Mouse (Mus musculus) gonadal fat pad, adult 2 months (tissue): ENCODE measurements around the gene Tm6sf2. TPM values are rescaled to one million over a fixed set of nuclear protein-coding genes. Genes with fewer than 3 reads are reported as not detected.
A peak's percentile ranks its signal among the peaks of the same experiment; 100 is the strongest.
"Not testable (repeated sequence)": the region's sequence is repeated elsewhere in the genome, so short reads cannot be mapped to it uniquely, and the experiment has no call there.

ENCODE experiments used
- DNase-seq: peaks from one replicate; pipeline ENCODE4 v3.0.0-alpha.2; 2012; ENCODE audit warnings: low read depth
- polyA plus RNA-seq: library from polyadenylated mRNA; depleted of rRNA; stranded (reverse); fragments of >200 nt; gene quantifications from 2 replicates; pipeline ENCODE4 v1.2.3, GENCODE M21; 2012; rRNA removed

The Tm6sf2 gene
- polyA plus RNA-seq: 1.1 and 2.1 TPM in 2 replicates

DNA sequence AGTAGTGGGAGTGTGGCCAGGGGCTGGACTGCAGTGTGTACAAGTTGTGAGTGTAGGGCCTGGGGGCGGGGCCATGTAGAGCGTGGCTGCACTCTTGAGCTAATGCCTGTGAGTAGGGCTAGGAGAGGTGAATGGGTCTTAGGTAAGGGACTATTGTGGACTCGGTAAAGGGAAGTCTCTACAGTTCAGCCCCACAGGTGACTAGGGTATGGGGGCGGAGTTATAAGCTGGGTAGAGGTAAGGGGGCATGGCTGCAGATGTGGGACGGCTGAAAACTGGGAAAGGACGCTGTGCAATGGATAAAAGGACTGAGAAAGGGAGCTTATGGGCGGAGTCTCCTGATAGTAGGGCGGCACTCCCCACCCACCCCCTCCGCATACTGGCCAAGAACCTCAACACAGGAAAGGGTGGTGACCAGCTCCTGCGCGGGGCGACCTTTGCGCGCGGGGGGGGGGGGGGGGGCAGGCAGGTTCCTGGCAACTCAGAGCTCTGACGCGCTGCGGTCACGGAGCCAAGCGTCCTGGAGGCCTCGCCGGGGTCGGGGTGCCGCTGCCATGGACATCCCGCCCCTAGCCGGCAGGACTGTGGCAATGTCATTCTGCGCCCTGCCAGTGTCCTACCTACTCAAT lies at the start of gene Tm6sf2:
TSS of gene Tm6sf2 (plus strand) at position 484 of the 629 bp plus-strand sequence.
- DNase-seq: no peak

DNA sequence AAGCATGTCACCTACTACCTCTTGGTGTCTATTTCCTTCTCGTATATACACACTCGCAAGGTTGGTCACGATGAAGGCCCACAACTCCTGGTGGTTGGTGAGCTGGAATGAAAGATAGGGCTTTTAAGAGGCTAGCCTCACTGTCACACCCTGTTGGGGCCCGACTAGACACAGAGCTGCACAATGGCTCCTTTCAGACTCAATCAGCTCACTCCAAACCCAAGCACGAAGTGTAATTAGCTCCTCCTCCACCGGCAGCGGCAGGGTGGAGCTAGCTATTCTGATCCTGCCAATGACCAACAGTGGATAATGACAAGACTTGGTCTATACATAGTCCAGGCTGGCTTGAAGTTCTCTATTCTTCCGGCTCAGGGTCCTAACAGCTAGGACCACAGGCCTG lies 49.1 kb upstream of the Tm6sf2 start:
- no peak for DNase-seq

GRCm38 (mm10) chr8:70026151-70026550 lies 46.6 kb upstream of the Tm6sf2 start:
- no peak for DNase-seq

DNA sequence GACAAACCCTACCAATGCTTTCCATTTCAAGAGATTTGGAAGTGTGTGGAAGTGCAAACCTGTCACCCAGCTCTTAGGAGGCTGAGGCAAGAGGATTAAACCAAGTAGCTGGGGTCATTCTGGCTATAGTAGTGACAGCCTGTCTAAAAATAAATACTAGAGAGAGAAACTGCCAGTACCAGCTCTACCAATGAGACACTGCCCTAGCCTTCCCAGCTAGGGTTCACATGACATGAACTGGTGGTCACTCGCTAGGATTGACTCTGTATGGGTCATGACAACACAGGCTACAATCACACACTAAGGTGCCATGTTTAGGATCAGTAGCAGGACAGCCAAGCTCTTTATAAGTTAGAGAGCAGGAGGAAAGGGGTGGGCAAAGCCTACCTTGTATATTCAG lies 42.5 kb upstream of the Tm6sf2 start:
- no peak for DNase-seq

DNA sequence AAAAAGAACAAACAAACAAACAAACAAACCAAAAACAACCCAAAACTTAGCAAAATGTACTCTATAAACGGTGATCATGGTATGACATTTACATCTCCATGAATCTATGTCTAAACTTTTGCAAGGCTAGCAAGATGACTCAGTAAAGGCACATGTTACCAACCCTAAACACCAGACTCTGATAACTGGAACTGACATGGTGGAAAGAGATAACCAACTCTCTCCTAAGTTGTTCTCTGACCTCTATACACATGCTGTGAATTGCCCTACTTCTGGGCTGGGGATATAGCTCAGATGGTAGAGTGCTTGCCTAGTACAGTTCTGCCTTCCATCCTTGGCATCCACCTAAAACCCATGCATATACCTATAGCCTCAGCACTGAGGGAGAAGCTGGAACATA lies 34.7 kb upstream of the Tm6sf2 start:
- DNase-seq: no peak

- no peak for DNase-seq
These were observed 30.7 kb upstream of the Tm6sf2 start for GRCm38 (mm10) chr8:70041885-70042546.

GRCm38 (mm10) chr8:70042583-70043455 lies 29.9 kb upstream of the Tm6sf2 start, which contains the start of the genes Mau2 and Sugp1:
TSS of gene Mau2 (minus strand) at chr8:70042734.
TSS of gene Sugp1 (plus strand) at chr8:70042813.
- peak; percentile 68 for DNase-seq

DNA sequence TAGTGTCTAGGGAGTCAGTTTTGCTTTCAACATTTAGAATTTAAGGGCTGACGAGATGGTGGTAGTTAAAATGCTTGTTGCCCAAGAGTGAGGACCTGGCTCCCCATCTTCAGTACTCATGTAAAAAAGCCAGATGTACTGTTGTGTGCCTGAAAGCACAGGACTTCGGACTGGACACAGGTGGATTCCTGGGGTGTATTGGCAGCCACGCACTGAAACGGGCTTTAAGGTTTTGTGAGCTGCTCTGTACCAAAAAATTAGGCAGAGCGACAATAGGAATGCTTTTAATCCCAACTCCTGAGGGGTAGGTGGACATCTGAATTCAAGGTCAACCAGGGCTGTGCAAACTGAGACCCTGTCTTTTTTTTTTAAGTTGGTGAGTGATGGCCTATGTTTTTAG lies 28.7 kb upstream of the Tm6sf2 start:
- DNase-seq: no peak

GRCm38 (mm10) chr8:70049662-70050061 lies 23.1 kb upstream of the Tm6sf2 start:
- DNase-seq: no peak

DNA sequence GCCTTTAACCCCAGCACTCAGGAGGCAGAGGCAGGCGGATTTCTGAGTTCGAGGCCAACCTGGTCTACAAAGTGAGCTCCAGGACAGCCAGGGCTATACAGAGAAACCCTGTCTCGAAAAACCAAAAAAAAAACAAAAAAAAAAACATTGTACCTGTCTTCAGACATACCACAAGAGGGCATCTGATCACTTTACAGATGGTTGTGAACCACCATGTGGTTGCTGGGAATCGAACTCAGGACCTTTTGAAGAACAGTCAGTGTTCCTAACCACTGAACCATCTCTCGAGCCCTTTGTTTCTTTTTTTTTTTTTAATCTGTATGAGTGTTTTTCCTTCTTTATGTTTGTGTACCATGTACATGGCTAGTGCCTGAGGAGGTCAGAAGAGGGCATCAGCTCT lies 22.3 kb upstream of the Tm6sf2 start:
- DNase-seq: not testable (repeated sequence)

DNA sequence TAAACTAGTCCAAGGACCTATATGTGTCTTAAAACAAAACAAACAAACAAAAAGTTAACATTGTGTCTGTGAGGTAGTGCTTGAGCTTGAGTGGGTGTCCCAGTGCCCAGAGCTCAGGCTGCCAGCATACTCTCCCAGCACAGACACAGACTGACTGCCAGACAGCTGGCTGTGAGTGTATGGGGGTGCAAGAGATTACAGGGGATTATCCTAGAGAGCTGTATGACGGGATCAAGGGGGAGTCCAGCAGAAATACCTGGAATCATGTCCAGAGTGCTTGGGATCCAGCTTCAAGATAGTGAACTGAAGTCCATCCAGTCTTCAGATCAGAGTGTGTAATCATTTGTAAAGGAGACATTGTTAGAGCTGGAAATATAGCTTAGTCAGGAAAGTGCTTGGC lies 15.0 kb upstream of the Tm6sf2 start:
- no peak for DNase-seq

DNA sequence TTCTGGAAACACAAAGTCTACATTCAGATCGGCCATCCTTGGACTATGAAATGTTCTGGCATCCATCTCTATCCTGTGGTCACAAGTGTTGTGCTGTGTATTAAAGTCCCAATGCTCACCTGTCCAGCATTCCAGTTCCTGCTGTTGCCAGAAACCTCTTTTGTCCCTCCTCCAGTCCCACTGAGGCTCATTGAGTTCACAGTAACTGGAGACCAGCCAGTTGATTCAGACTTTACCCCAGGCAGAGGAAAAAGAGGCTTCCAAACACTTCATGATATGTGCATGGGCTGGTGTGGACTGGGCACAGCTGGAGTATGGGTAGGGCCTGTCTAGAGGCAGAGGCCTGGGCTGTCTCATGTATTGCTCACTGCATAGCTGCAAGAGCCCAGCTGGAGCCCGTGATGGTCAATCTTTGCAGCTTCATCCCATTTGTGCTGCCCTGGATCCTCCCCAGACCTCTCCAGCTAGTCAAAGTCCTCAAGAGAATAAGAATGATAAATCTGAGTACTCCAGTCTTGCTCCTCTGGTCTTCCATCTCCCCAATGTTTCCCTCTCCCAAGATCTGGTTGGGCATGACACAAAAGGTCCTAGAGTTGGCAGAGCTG lies 786 bp upstream of the Tm6sf2 start:
- DNase-seq: no peak

- DNase-seq: no peak
These were observed 396 bp downstream of the Tm6sf2 start for GRCm38 (mm10) chr8:70073120-70073519.

DNA sequence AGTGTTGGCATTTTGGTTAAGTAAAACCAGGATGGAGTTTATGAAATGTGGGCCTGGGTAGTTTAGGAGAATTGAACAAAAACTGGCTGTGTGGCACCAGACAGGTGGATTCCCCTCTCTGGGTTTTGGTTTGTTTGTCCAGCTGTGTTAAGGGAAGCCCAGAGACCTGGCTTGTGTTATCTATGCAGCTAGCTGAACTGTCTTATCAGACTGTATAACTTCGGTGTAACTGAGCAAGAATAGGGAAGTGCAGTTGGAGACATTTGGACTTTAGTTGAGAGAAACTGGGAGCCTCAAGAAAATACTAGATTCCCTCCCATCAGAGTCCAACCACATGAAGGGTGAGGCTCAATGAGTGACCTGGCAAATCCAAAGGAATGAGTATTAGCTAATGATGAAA lies 958 bp downstream of the Tm6sf2 start:
- DNase-seq: no peak

GRCm38 (mm10) chr8:70081976-70082375 lies 9.3 kb downstream of the Tm6sf2 start:
- no peak for DNase-seq

- no peak for DNase-seq
These were observed 10.6 kb downstream of the Tm6sf2 start, which contains the start of gene Hapln4 for GRCm38 (mm10) chr8:70083285-70083684. TSS of gene Hapln4 (plus strand) at chr8:70083457.

DNA sequence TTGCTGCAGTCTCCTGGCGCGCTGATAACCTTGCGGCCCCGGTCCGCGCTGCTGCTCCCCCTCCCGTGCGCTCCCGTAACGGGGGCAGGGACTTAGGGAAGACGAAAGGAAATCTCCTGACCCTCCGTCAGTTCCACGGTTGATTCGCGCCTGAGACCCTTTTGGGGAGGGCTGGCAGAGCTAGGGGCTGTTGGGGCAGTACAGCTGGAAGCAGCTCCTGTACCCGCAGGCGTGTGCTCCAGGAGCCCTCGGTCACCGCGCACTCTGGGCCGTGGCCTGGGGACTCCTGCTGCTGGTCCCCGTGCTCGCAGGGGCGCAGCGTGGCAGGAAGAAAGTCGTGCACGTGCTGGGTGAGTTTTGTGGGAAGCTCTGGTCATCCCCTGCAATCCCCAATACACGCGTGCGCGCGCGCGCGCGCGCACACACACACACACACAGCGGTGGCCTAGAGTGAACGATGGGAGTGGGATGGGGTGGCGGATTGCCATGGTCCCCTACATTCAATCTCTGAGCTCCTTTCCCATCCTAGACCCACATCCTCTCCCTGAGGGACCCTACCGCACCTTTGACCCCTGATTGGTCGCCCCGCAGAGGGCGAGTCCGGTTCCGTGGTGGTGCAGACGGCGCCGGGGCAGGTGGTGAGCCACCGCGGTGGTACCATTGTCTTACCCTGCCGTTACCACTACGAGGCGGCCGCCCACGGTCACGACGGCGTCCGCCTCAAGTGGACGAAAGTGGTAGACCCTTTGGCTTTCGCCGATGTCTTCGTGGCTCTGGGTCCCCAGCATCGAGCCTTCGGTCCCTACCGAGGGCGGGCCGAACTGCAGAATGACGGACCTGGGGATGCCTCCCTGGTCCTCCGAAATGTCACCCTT lies 11.7 kb downstream of the Tm6sf2 start:
- DNase-seq: no peak

DNA sequence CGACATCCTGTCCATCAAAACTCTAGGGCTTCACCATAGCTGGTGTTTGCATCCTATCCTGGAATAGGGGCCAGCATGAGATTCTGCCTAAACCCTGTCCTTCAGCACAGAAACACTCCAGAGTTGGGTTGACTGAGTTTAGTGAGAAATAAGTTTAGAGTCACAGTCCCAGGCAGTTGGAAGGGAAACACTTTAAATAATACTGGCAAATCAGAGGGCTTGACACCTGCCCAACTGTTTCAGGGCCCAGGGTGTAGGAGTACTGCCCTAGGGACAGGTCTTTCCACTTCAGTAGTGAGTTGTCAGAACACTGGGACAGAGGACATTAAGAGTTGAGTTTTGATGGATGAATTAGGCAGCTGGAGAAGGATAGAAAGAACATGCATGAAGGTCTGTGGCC lies 13.4 kb downstream of the Tm6sf2 start:
- DNase-seq: no peak

- DNase-seq: no peak
These were observed 14.5 kb downstream of the Tm6sf2 start for GRCm38 (mm10) chr8:70087237-70087636.

- DNase-seq: no peak
These were observed 15.3 kb downstream of the Tm6sf2 start for GRCm38 (mm10) chr8:70087836-70088650.
